In genomic region chr1:156203961-156204655, GRCm38 (mm10) we compare ENCODE assay signal across 9 mouse cellular contexts. TPM values are rescaled to one million over a fixed set of nuclear protein-coding genes. Genes with fewer than 3 reads are reported as not detected.
DNase-seq lines count a peak whose midpoint lies in the region; ATAC-seq lines count a peak whose summit lies in the region.
"Had no signal": no experiment of that assay in that cellular context is flagged by ENCODE, and none has a peak within 500 bp of the region (broad histone marks: within the 10 kb centered on the region; RNA-seq: fewer than 3 reads in every experiment).

No protein-coding gene starts in this region.

- H3K27me3 ChIP-seq in kidney, embryonic 14.5 days (ENCODE audit: control insufficient read depth, insufficient read depth, low read length) = peaks cover 60% of the 10 kb centered on the region
- peaks cover 55% of the 10 kb centered on the region for H3K27me3 ChIP-seq in embryonic facial prominence, embryonic 14.5 days (replicated peaks; ENCODE audit: control insufficient read depth, insufficient read depth, low read length)
- H3K27me3 ChIP-seq in intestine, embryonic 16.5 days (replicated peaks; ENCODE audit: control insufficient read depth, insufficient read depth, low read length) = peaks cover 38% of the 10 kb centered on the region

- peaks cover 10% of the 10 kb centered on the region for H3K4me1 ChIP-seq in kidney, embryonic 14.5 days (ENCODE audit: control insufficient read depth, insufficient read depth, low read length)
- H3K4me1 ChIP-seq in embryonic facial prominence, embryonic 14.5 days (ENCODE audit: control insufficient read depth, insufficient read depth, low read length) = 0 out of 2 replicates have a peak, but pooled peaks cover 8% of the 10 kb centered on the region
- 0 out of 2 replicates have a peak, but pooled peaks cover 5% of the 10 kb centered on the region for H3K4me1 ChIP-seq in intestine, embryonic 16.5 days (ENCODE audit: control insufficient read depth, insufficient read depth, low read length)

- no peak for DNase-seq in kidney, adult 8-10 months
- DNase-seq in embryonic facial prominence, embryonic 14.5 days (ENCODE audit: low spot score) = no peak
- DNase-seq in neural tube, embryonic 10.5 days (ENCODE audit: extremely low spot score, low spot score) = peak; percentile 37
- DNase-seq in gastrocnemius, postnatal 36 days = no peak
- no peak for DNase-seq in lung, adult 18-20 months

- no peaks in the 10 kb centered on the region for H3K36me3 ChIP-seq in kidney, embryonic 14.5 days (ENCODE audit: control insufficient read depth, insufficient read depth, low read length)
- no peaks in the 10 kb centered on the region for H3K36me3 ChIP-seq in embryonic facial prominence, embryonic 14.5 days (ENCODE audit: control insufficient read depth, insufficient read depth, low read length)
- no peaks in the 10 kb centered on the region for H3K36me3 ChIP-seq in intestine, embryonic 16.5 days (ENCODE audit: control insufficient read depth, insufficient read depth, low read length)

- intact Hi-C loops in gastrocnemius, postnatal 36 days (cut with DNase I) = no loop called here

- 5% methylated on average over 18 of the region's 18 CpGs for WGBS in kidney, embryonic 14.5 days
- WGBS in embryonic facial prominence, embryonic 14.5 days = 7% methylated on average over 17 of the region's 18 CpGs
- 4% methylated on average over 18 of the region's 18 CpGs for WGBS in intestine, embryonic 16.5 days

- ATAC-seq in kidney, embryonic 14.5 days (ENCODE audit: low FRiP score, low TSS enrichment) = no peak
- no peak for ATAC-seq in embryonic facial prominence, embryonic 14.5 days (ENCODE audit: low read depth)
- ATAC-seq in intestine, embryonic 16.5 days = no peak
- no peak for ATAC-seq in inflammation-experienced regulatory T-cells, adult 6 months

- H3K4me2 ChIP-seq in kidney, embryonic 14.5 days (replicated peaks; ENCODE audit: low read depth, low read length) = peak overlapping the region; percentile 65
- peak overlapping the region; percentile 60 for H3K4me2 ChIP-seq in embryonic facial prominence, embryonic 14.5 days (ENCODE audit: low read depth, low read length)
- H3K4me2 ChIP-seq in intestine, embryonic 16.5 days (ENCODE audit: low read depth, low read length) = peak overlapping the region; percentile 66

- 0 out of 2 replicates have a peak, but pooled peaks cover 2% of the 10 kb centered on the region for H3K9me3 ChIP-seq in kidney, embryonic 14.5 days (ENCODE audit: control insufficient read depth, low read length)
- H3K9me3 ChIP-seq in embryonic facial prominence, embryonic 14.5 days (ENCODE audit: control insufficient read depth, low read length) = no peaks in the 10 kb centered on the region
- H3K9me3 ChIP-seq in intestine, embryonic 16.5 days (ENCODE audit: control insufficient read depth, low read length) = no peaks in the 10 kb centered on the region

- peak overlapping the region; percentile 47 for H3K9ac ChIP-seq in kidney, embryonic 14.5 days (ENCODE audit: low read depth, low read length)
- peak overlapping the region; percentile 25; the same call in 1 of the 2 replicates for H3K9ac ChIP-seq in embryonic facial prominence, embryonic 14.5 days (ENCODE audit: low read depth, low read length)
- peak overlapping the region; percentile 41 for H3K9ac ChIP-seq in intestine, embryonic 16.5 days (ENCODE audit: low read depth, low read length)

- H3K4me3 ChIP-seq in kidney, embryonic 14.5 days (ENCODE audit: low read length) = peak overlapping the region; percentile 45
- peak overlapping the region; percentile 38 for H3K4me3 ChIP-seq in embryonic facial prominence, embryonic 14.5 days (ENCODE audit: low read depth, low read length)
- H3K4me3 ChIP-seq in intestine, embryonic 16.5 days (ENCODE audit: low read length) = peak overlapping the region; percentile 40

- H3K27ac ChIP-seq in kidney, embryonic 14.5 days (ENCODE audit: low read depth, low read length) = no peak overlapping the region
- H3K27ac ChIP-seq in embryonic facial prominence, embryonic 14.5 days (replicated peaks; ENCODE audit: low read depth, low read length) = no peak overlapping the region
- no peak overlapping the region; the same call in 1 of the 2 replicates for H3K27ac ChIP-seq in intestine, embryonic 16.5 days (ENCODE audit: low read length)
- H3K27ac ChIP-seq: macrophage had no signal

RNA-seq across cellular contexts. Expression of gene Fam163a, which starts 0.7 kb away (rescaled TPM):
- polyA plus RNA-seq in kidney, embryonic 14.5 days (2014; fragmentation: Nextera tagmentation; extraction: Ambion mirVana) = 0.13 and 0.23 TPM in 2 replicates
- 0.64 and 0.92 TPM in 2 replicates for polyA plus RNA-seq in embryonic facial prominence, embryonic 14.5 days (2014; fragmentation: Nextera tagmentation; extraction: Ambion mirVana)
- polyA plus RNA-seq in intestine, embryonic 16.5 days (2015; fragmentation: Nextera tagmentation; extraction: Ambion mirVana) = 4.3 and 4.4 TPM in 2 replicates
- polyA plus RNA-seq in inflammation-experienced regulatory T-cells, adult 6 months (2017; shearing (Covaris generic)) = not detected
- total RNA-seq in gastrocnemius, postnatal 36 days (2021) = not detected
- polyA plus RNA-seq: macrophage had no signal
